Mouse (Mus musculus) B cell, adult 2 months (primary cell): ENCODE data around the gene Gabpb2.
A peak's percentile ranks its signal among the peaks of the same experiment; 100 is the strongest.

Source experiments
- DNase-seq, 2 experiments: peaks; one replicate each; pipeline ENCODE4 v3.0.0; 2022

Gene Gabpb2

GRCm38 (mm10) chr3:95186888-95187287 lies 30.8 kb downstream of the Gabpb2 start:
- DNase-seq = no peak

- no peak for DNase-seq
Measured at GRCm38 (mm10) chr3:95186100-95186499, 31.6 kb downstream of the Gabpb2 start.

- DNase-seq = no peak
Measured at GRCm38 (mm10) chr3:95184796-95185577, 32.7 kb downstream of the Gabpb2 start.

- no peak for DNase-seq
Measured at GRCm38 (mm10) chr3:95181841-95182240, 35.9 kb downstream of the Gabpb2 start.

GRCm38 (mm10) chr3:95179890-95180289 lies 37.8 kb downstream of the Gabpb2 start:
- DNase-seq = no peak

- no peak for DNase-seq
Measured at GRCm38 (mm10) chr3:95178948-95179347, 38.8 kb downstream of the Gabpb2 start.

GRCm38 (mm10) chr3:95177583-95177982 lies 40.1 kb downstream of the Gabpb2 start:
- DNase-seq = no peak

GRCm38 (mm10) chr3:95176500-95176899 lies 41.2 kb downstream of the Gabpb2 start:
- DNase-seq = no peak

GRCm38 (mm10) chr3:95174011-95174592 lies 43.6 kb downstream of the Gabpb2 start:
- peak; percentile 89 to 90 for DNase-seq

- DNase-seq = peak; percentile 31 to 38
Measured at GRCm38 (mm10) chr3:95173256-95173949, 44.3 kb downstream of the Gabpb2 start.

GRCm38 (mm10) chr3:95172526-95173255 lies 45.0 kb downstream of the Gabpb2 start:
- no peak for DNase-seq

- no peak for DNase-seq
Measured at GRCm38 (mm10) chr3:95171105-95171504, 46.6 kb downstream of the Gabpb2 start.

GRCm38 (mm10) chr3:95169996-95170395 lies 47.7 kb downstream of the Gabpb2 start:
- DNase-seq = no peak

- DNase-seq = no peak
Measured at GRCm38 (mm10) chr3:95164840-95165239, 52.9 kb downstream of the Gabpb2 start.

- DNase-seq = no peak
Measured at GRCm38 (mm10) chr3:95164256-95164550, 53.5 kb downstream of the Gabpb2 start.

GRCm38 (mm10) chr3:95163419-95164255 lies 54.1 kb downstream of the Gabpb2 start:
- no peak for DNase-seq

- no peak for DNase-seq
Measured at GRCm38 (mm10) chr3:95162345-95162628, 55.4 kb downstream of the Gabpb2 start.

GRCm38 (mm10) chr3:95161618-95162344 lies 55.9 kb downstream of the Gabpb2 start:
- no peak for DNase-seq

- no peak for DNase-seq
Measured at GRCm38 (mm10) chr3:95161041-95161551, 56.6 kb downstream of the Gabpb2 start.

GRCm38 (mm10) chr3:95159987-95160963 lies 57.4 kb downstream of the Gabpb2 start, which contains the start of gene Sema6c:
TSS of gene Sema6c (plus strand) at chr3:95160457.
- DNase-seq = peak; percentile 84 to 85
